Mouse (Mus musculus) ovary, postnatal 14 days (tissue): ENCODE measurements around the gene Ifi44.

ENCODE experiments used
- DNase-seq: peaks from one replicate; pipeline ENCODE4 v3.0.0; 2022; ENCODE audit warnings: low spot score

Ifi44 gene

DNA sequence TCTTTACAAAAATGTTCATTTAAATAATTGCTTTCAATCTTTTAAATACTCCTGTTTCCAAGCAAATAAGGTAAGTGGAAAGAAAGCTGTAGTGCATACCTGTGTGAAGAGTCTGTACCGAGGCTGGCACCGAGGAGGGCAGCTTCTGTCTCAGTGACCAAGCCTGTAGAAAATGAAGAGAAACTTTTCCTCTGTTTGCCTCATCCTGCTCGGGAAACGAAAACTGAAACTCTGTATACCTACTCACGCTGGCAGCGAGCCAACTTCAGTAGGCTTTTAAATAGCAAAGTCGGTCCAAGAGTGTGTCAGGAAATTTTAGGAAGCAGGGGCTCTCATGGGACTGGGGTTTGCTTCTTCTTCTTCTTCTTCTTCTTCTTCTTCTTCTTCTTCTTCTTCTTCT lies at the start of gene Ifi44:
TSS of gene Ifi44 (minus strand) at position 224 of the 400 bp plus-strand sequence.
- DNase-seq, result no peak

DNA sequence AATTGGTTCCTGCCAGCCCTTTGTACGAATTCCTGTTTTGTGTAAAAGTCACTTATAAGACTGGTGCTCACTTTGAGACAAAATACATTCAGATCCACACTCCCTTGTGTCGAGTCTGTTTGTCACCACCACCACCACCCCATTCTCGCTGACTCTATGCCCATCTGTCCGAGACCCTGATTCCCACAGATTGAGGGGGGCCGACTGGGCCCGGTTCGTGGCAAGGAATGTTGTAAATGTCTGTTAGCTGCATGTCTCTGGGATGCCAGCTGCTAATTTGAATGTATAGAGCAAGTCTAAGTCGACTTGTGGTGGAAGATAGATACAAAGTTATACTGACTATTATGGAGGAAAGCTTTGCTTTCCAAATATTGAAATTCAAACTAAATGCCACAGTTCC lies 38.9 kb upstream of the Ifi44 start:
- DNase-seq, result no peak

DNA sequence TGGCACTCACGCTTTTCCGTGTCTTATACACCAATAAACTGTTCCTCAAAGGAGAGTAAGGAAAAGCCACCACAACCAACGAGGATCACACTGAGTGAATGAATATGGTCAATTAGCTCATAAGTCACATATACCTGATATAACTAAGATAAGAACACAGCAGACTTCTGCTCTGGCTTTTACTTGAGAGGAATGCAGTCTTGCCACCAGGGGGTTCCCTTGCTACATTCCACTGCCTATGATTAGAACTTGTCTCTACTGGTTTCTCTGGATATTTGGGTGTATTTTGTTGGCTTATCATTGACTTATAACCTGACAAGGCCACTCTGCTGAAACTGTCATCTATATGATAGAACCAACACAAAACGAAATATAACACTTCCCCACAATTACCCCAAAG lies 25.3 kb upstream of the Ifi44 start:
- DNase-seq, result peak; percentile 4

DNA sequence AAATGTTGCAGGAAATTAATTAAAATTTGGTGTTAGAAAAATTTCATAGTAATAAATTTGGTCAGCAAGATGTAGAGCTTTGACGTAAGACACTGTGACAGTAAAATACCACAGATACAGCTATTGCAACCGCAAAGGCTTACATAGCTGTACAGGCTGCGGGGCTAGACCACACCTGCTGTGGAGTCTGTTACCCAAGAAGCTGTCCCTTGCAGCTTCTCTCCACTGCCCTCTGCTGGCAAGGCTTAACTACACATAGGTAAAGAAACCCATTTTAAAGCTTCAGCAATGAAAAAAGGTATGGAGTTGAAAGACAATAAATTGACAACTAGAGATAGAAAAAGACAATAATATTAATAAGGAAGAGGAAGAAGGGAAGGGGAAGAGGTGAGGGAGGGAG lies 21.3 kb upstream of the Ifi44 start:
- peak; percentile 21 for DNase-seq

DNA sequence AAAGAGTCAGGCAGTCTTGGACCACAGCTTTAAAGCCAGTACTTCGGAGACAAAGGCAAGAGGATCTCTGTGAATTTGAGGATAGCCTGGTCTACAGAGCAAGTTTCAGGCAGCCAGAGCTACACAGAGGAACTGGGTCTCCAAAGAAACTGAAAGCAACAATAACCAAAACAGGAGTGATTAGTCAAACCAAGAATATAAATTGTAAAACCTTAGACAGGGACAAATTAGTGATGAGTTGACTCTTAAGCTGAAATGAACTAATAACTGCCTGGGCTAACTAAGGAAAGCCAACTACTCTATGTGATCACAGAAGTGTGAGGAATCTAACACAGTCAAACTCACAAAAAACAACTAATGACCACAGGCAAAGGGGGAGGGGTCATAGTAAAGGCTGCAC lies 1.2 kb downstream of the Ifi44 start:
- no peak for DNase-seq

DNA sequence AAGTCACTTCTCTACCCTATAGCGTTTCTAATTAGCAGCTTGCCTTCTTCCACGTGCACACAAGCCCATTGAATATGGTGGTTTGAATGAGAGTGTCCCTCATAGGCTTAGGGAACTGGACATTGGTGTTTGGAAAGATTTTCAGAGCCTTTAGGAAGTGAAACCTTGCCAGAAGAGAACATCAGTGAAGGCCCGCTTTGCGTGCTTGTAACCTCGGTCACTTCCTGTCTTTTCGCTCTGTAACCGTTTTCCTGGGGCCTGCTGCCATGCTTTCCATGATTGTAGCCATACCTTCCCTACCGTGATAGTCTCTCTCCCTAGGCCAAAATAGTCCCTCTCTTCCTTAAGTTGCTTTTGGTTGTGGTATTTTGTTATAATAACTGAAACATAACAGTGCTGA lies 3.7 kb downstream of the Ifi44 start:
- DNase-seq, result no peak

DNA sequence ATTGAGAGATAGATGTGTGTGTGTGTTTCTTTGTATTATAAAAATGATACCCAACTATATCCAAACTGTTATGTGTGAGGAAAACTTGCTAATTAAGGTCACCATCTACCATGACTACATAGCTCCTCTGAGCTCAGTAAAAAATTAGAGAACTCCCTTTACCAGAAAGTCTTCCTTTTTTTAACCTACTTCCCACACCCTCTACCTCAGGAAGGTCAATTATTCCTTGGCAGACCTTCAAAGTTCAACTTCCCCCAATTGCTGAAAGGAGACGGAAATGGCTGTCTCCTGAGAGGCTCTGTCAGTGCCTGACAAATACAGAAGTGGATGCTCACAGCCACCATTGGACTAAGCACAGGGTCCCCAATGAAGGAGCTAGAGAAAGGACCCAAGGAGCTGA lies 7.5 kb downstream of the Ifi44 start:
- no peak for DNase-seq

DNA sequence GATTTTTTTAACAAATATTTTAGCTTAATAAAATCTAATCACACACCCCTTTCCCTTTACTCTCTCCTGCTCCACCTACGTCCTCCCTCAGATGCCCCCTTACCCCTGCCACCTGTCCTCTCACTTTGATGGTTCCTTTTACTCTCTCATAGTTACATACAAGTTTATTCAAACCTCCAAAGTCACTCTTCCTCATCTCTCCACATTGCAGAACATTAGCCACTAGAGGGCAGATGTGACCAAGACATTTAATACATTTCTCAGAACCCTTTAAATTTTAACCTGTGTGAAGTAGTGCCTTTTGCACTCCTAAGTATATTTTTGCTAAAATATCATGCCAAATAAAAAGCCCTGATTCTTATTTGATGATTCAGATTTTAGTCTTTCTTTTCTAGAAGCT lies 33.5 kb downstream of the Ifi44 start:
- no peak for DNase-seq

DNA sequence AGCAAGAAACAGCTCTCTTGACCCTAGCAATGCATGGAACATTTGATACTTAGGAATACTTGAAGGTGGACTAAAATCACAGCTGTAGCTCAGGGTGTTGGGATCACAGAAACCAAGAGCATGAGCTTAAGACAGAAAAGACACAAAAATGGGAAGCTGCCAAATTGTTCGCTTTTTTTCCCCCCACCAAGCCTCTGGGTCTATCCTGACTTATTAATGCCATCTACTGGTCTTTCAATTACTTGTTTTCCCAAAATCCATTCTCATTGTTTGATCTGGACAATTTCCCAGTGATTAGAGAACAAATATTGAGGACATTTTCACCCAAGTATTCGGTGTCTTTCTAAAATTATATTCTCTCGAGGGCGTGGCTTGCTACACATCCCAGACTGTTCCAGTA lies 42.4 kb downstream of the Ifi44 start:
- DNase-seq, result no peak
